Mouse (Mus musculus) midbrain, embryonic 10.5 days (tissue): ENCODE measurements at regions not wholly inside any gene's neighbourhood (a gene's known extent, or its start where the extent isn't known, plus 50 kb on each side); places are given as distances from the start of the nearest gene placed in this dataset.

Experiments
- DNase-seq: peaks from one replicate; pipeline ENCODE4 v3.0.0-alpha.2; 2017; ENCODE audit warnings: low spot score
- H3K27ac ChIP-seq: fragments of 300-500 bp; sonication (generic); replicated peaks from 2 replicates; pipeline ENCODE4 v1.5.1; 2016; ENCODE audit warnings: mild to moderate bottlenecking
- H3K27me3 ChIP-seq: fragments of 300-500 bp; sonication (generic); 2 replicates; pipeline ENCODE4 v1.6.1; 2016; ENCODE audit warnings: low read depth, mild to moderate bottlenecking; ENCODE audit not compliant: poor library complexity, severe bottlenecking
- H3K36me3 ChIP-seq: fragments of 300-500 bp; sonication (generic); 2 replicates; pipeline ENCODE4 v1.6.1; 2016; ENCODE audit warnings: mild to moderate bottlenecking, moderate library complexity
- H3K4me1 ChIP-seq: fragments of 300-500 bp; sonication (generic); 2 replicates; pipeline ENCODE4 v1.6.1; 2016
- H3K4me3 ChIP-seq: fragments of 300-500 bp; sonication (generic); 2 replicates; pipeline ENCODE4 v1.5.1; 2016; ENCODE audit warnings: mild to moderate bottlenecking, moderate library complexity
- H3K9me3 ChIP-seq: fragments of 300-500 bp; sonication (generic); replicated peaks from 2 replicates; pipeline ENCODE4 v1.6.1; 2016; ENCODE audit warnings: mild to moderate bottlenecking
- WGBS: fragments of 180-500 bp; shearing (Covaris S2); methylation state at CpG from one replicate; pipeline ENCODE4 v1.1.7; 2016; 5-methylcytosine and 5-hydroxymethylcytosine counted together

DNA sequence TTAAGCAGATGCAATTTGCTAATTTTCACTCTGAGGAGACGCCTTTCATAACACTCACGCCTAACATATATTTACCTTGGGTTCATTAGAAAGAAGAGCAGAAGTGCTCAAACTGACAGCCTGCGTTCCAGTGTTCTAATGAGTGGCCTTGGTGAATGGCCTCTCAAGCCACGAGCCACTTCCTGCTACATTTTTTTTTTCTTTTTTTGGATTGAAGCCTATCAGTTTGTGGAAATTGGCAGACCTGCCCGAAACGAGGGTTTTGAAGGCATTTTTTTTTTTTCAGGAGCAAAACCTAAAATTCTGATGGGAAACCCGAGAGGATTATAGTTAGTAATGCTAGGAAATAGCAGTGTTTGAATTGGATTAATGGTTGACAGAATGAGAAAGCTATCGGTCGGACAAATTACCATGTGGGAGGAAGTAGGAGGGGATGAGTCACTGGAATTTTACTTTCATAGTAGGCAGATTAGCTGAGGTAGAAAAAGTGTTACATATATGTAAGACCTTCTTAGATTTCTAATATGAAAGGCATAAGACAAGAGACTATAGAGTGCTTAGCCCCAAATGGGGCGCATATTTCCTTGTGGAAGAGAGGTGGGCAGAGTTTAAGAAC, 113.7 kb upstream of the Cwc22 start:
- no peak for DNase-seq
- H3K9me3 ChIP-seq = no peaks in the 10 kb centered on the region

DNA sequence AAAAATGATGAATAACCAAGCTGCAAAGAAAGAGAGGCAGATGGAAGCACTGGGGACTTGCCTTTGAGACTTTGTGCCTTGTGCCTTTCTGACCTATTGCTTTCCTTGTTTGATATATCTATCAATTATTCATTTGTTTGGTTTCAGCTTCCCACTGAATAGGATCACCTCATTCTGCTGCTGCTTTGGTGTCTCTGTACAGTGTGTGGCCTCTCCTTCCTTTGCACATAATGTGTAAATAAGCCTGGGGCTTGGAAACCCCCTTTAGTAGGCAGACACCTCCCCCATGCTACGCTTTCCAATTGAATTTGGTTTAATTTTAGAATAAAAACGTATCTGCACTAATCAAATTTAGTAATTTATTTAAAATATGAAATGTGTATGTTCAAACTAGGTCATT, 112.8 kb upstream of the Cwc22 start:
- Histone ChIP-seq H3K36me3 (no peaks in the 10 kb centered on the region), H3K27ac (no peak overlapping the region), H3K4me3 (no peak overlapping the region), H3K4me1 (peaks cover 3% of the 10 kb centered on the region; the same call in 1 of the 2 replicates), H3K9me3 (no peaks in the 10 kb centered on the region), H3K27me3 (peaks cover 16% of the 10 kb centered on the region; the same call in 1 of the 2 replicates)
- no peak for DNase-seq
- WGBS = 82% methylated on average over 2 of the region's 2 CpGs

More for the DNA sequence above, 113.7 kb upstream of the Cwc22 start:
- WGBS = 83% methylated on average over 10 of the region's 10 CpGs
- Histone ChIP-seq H3K27ac (no peak overlapping the region), H3K27me3 (peaks cover 16% of the 10 kb centered on the region; the same call in 1 of the 2 replicates), H3K4me1 (peaks cover 11% of the 10 kb centered on the region), H3K4me3 (no peak overlapping the region), H3K36me3 (no peaks in the 10 kb centered on the region)

DNA sequence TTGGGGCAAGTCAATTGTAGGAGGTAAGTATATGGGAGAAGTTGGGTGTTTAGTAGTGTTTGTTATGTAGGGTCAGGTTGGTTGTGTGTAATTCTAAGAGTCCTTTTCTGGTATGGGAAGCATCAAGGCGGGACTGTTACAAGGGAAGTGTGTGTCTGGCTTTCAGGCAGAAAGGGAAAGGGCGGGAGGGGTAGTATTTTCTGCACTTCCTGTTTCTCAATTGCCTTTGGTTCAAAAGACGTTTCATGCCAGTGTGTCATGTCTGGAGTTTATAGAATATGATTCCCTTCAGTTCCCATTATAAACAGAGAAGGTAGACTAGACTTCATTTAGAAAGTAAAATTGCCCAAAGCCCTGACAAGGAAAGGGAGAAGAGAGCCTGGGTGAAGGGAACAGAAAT, 107.7 kb upstream of the Cwc22 start:
- H3K4me1 ChIP-seq = peaks cover 9% of the 10 kb centered on the region
- no peak overlapping the region for H3K27ac ChIP-seq
- no peaks in the 10 kb centered on the region for H3K27me3 ChIP-seq
- H3K9me3 ChIP-seq = no peaks in the 10 kb centered on the region
- WGBS = 80% methylated on average over 3 of the region's 3 CpGs
- H3K4me3 ChIP-seq = no peak overlapping the region
- no peaks in the 10 kb centered on the region for H3K36me3 ChIP-seq
- no peak for DNase-seq

DNA sequence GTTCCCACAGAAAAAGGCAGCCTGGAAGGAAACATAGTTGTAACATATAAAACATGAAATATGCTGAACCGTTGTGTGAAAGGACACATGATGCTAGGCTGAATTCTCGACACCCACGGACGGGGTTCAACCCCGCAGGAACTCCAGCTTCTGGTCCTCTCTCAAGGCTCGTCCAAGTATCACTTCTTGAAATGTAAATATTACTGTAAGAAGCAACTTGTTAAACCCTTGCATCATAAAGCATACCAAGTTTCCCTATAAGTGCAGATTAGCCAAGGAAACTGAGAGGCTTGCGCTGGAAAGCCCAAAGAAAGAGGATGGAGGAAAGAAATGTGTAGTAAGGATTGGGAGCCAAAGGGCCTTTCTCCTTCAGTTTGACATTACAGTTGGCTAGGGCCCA, 104.4 kb upstream of the Cwc22 start:
- peaks cover 15% of the 10 kb centered on the region for H3K4me1 ChIP-seq
- 91% methylated on average over 7 of the region's 7 CpGs for WGBS

DNA sequence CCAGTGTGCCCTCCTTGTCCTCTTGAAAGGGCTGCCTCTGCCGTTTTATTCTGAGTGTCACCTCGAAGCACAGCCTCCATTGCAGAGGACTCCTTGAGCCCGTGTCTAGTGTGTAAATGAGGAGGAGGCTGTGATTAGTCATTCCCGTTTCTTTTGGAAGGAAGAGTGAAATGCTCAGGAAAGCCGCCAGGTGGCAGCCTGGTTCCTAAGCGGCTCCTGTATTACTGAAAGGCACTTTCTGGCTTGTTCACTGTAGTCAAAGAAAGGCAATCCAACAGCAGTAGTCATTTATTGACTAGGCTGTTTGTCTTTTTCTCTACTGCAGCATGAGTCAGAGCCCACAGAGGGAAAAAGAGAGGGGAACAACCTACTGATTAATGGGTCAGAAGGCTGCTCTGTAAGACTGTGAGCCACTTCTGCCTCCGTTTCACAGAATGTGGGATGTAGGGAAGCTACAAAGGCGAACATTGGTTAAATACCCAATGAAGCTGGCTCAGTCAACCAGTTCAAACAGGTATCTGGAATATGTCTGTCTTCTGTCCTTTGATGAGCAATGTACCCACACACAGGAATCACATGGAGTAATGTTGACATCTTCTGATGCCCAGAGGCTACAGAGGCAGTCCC, 103.2 kb upstream of the Cwc22 start:
- Histone ChIP-seq H3K4me1 (peaks cover 16% of the 10 kb centered on the region), H3K4me3 (peak overlapping the region; percentile 41), H3K27me3 (no peaks in the 10 kb centered on the region), H3K36me3 (no peaks in the 10 kb centered on the region), H3K9me3 (no peaks in the 10 kb centered on the region), H3K27ac (peak overlapping the region; percentile 52)
- 25% methylated on average over 8 of the region's 8 CpGs for WGBS
- DNase-seq = peak; percentile 79

More for the DNA sequence above, 104.4 kb upstream of the Cwc22 start:
- Histone ChIP-seq H3K27me3 (no peaks in the 10 kb centered on the region), H3K36me3 (no peaks in the 10 kb centered on the region), H3K9me3 (no peaks in the 10 kb centered on the region), H3K27ac (no peak overlapping the region), H3K4me3 (no peak overlapping the region)
- no peak for DNase-seq

DNA sequence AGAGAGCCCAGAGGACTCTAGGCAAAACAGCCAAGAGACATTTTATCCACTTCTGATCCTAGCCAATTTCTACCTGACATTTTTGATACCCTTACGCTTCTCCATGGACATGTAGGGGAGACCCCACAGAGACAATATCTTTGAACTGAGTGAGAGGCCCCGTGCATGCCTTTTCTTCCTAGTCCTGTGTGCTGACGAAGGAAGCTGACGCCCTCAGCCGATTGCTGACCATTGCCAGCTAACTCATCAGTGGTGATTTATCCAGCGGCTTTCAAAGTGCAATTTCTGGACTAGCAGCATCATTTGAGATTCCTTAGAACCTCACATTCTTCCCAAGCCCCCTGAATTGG, 102.5 kb upstream of the Cwc22 start:
- no peaks in the 10 kb centered on the region for H3K9me3 ChIP-seq
- DNase-seq = no peak
- peak overlapping the region; percentile 41 for H3K4me3 ChIP-seq
- WGBS = 69% methylated on average over 6 of the region's 6 CpGs
- H3K4me1 ChIP-seq = peaks cover 16% of the 10 kb centered on the region
- H3K27me3 ChIP-seq = no peaks in the 10 kb centered on the region
- no peaks in the 10 kb centered on the region for H3K36me3 ChIP-seq
- H3K27ac ChIP-seq = peak overlapping the region; percentile 52; the same call in 1 of the 2 replicates

DNA sequence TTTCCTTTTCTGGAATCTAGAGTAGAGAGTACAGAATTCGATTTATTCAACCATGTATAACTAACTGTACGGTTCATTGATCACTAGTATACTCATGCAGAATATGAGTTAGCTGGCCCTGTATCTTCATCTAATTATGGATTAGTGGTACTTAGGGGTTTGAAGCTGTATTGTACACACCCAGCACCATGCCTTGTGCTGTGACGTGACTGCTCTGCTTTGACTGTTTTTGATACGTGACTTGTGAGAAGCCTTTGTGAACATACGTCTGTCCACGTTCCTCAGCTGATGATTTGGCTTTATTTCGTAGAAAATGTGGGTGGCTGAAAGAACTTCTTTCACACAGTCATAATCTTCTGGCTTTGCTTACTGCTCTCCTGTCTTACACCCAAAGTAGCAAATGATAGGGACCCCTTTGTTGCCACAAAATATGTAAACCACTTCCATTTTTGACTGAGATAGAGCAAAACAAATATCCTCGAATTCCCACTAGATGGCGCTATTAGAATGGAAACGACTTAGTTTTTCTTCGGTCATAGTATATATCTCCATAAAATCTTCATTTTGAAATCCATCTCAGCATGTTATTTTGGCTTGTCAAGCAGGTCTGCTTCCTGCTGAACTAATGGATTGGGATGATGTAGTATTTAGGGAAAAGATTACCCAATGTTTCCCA, 102.0 kb upstream of the Cwc22 start:
- WGBS = 56% methylated on average over 11 of the region's 11 CpGs
- no peaks in the 10 kb centered on the region for H3K9me3 ChIP-seq
- no peak for DNase-seq
- H3K27ac ChIP-seq = no peak overlapping the region
- no peaks in the 10 kb centered on the region for H3K27me3 ChIP-seq
- no peaks in the 10 kb centered on the region for H3K36me3 ChIP-seq
- peaks cover 16% of the 10 kb centered on the region for H3K4me1 ChIP-seq
- no peak overlapping the region for H3K4me3 ChIP-seq

DNA sequence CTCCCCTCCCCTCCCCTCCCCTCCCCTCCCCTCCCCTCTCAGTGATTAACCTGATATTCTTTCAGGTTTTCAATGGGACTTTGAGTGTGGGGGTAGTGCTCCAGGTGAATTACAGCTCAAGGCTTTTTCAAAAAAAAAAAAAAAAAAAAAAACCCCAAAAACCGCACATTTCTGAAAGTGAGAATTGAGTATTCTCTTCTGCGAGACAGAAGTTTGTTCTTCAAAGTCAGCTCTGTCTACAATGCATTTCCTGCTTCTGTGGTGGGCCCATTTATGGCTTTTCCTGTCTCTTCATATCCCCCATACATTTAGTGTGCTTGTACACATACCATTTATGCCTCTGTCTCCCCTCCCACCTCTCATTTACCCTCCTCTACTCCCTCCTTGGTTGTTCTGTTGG, 81.1 kb upstream of the Cwc22 start:
- H3K27me3 ChIP-seq = no peaks in the 10 kb centered on the region
- no peaks in the 10 kb centered on the region for H3K9me3 ChIP-seq
- no peak overlapping the region for H3K4me3 ChIP-seq
- no peak for DNase-seq
- no peaks in the 10 kb centered on the region for H3K36me3 ChIP-seq
- WGBS = 93% methylated on average over 2 of the region's 2 CpGs
- H3K4me1 ChIP-seq = no peaks in the 10 kb centered on the region
- no peak overlapping the region for H3K27ac ChIP-seq

DNA sequence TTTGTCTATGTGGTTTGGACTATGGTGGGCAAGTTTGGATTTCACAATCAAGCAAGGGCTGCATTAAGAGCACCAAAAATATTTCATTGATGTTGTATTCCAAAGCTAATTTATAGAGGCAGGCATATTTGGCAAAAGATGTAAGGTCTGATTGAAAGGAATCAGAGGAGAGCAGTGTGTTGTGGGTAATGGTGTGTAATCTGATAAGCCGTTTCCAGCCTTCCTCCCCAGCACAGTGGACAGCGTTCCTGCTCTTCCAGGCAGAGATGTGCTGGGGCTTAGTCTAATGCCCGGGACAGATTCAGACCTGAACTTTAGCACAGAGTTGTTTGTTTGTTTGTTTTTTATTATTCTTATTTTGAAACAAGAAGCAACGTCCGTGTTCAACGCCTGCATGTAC, 80.6 kb upstream of the Cwc22 start:
- no peak overlapping the region for H3K4me3 ChIP-seq
- H3K27me3 ChIP-seq = no peaks in the 10 kb centered on the region
- no peaks in the 10 kb centered on the region for H3K36me3 ChIP-seq
- DNase-seq = no peak
- no peaks in the 10 kb centered on the region for H3K9me3 ChIP-seq
- H3K4me1 ChIP-seq = no peaks in the 10 kb centered on the region
- H3K27ac ChIP-seq = no peak overlapping the region
- 58% methylated on average over 6 of the region's 6 CpGs for WGBS

DNA sequence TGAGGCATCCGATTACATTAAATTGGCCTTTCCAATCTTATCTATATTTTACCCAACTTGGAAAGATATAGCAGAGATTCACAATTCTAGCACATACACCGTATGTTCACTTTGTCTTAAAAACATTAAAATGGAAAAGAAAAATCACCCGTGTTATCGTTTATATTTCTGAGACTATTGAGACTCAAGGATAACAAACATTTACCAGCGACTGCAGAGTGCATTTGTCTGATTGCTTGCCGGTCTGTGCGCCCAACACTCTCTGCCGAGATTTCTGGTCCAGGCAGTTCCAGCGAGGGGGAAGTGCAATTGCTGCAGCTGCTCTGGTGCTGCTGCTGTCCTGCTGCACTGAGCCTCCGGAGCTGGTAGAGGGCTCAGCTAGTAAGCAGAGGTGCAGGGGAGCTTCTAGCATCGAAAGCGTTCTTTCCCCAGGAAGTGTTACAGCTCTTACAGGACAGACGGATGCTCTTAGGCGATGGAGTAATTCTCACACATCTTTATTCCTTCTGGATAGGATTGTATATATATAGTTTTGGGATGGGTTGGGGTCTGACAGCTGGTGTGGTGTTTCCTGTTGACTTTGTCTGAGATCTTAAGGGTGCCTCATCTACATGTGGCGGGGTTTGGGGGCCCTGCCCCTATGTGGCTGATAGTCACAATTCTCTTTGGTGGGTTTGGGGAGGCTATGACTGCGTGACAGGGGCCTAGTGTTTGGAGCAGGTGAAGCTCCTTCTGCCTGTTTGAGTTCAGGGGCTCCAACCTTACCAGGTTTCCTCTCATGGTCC, 79.7 kb upstream of the Cwc22 start:
- no peaks in the 10 kb centered on the region for H3K36me3 ChIP-seq
- H3K27me3 ChIP-seq = no peaks in the 10 kb centered on the region
- no peak for DNase-seq
- no peak overlapping the region for H3K27ac ChIP-seq
- no peak overlapping the region for H3K4me3 ChIP-seq
- H3K9me3 ChIP-seq = no peaks in the 10 kb centered on the region
- WGBS = 71% methylated on average over 16 of the region's 16 CpGs
- no peaks in the 10 kb centered on the region for H3K4me1 ChIP-seq

DNA sequence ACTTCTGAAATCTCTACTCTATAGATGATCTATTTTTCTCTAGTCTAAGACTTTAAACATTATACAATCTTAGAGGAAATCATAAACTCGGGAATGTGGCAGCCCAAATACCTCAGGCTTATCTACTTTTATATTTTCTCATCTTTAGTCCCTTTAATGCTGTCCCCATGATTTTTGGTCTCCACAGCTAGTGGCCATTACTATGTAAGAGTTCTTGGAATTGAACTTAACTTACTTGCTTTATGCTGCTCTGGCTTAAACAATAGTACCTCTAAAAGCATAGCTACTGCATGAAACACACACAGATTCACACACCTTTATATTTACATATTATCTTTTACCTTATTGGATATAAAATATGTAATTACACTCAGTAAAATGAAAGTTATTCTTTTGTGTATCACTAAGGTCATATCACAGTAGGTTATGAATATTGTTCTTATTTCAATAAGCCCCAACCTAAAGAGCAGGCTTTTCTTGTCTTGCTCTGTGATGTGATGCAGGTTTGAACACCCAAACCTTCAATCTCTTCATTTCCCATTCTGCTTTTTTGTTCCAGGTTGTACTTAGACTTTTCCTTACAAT, 78.9 kb upstream of the Cwc22 start:
- DNase-seq = no peak
- H3K9me3 ChIP-seq = no peaks in the 10 kb centered on the region
- no peak overlapping the region for H3K27ac ChIP-seq
- H3K4me1 ChIP-seq = no peaks in the 10 kb centered on the region
- 76% methylated on average over 1 of the region's 1 CpGs for WGBS
- H3K36me3 ChIP-seq = no peaks in the 10 kb centered on the region
- H3K4me3 ChIP-seq = no peak overlapping the region
- H3K27me3 ChIP-seq = no peaks in the 10 kb centered on the region

DNA sequence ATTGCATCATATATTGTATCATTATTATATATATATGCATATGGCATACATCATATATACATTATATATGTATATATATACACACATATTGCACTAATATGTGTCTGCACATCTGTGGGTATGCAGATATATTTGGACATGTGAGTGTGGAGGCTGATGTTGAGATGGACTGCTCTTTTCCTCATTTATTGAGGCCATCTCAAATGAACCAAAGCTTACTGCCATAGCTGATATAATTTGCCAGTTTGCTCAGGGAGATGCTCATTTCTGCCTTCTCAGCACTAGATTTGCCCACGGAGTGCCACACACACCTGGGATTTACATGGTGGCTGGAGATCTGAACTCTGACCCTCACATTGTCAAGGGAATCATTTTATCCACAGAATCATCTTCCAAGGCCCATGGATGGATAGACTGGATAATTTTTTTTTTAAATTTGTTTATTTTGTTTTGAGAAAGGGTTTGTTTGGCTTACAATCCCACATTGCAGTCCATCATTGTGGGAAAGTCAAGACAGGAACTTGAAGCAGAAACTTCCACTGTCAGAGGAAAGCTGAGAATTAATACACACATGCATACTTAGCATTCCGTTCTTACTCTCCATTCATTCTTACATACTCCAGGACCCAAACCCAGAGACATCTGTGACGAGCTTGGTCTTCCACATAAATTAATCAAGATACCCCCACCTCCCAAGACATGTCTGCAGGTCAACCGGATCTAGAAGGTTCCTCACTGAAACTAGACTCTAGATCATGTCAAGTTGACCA, 77.9 kb upstream of the Cwc22 start:
- DNase-seq = no peak
- no peak overlapping the region for H3K27ac ChIP-seq
- no peaks in the 10 kb centered on the region for H3K4me1 ChIP-seq
- H3K27me3 ChIP-seq = no peaks in the 10 kb centered on the region
- no peaks in the 10 kb centered on the region for H3K9me3 ChIP-seq
- 73% methylated on average over 4 of the region's 4 CpGs for WGBS
- no peak overlapping the region for H3K4me3 ChIP-seq
- H3K36me3 ChIP-seq = no peaks in the 10 kb centered on the region
